Mouse (Mus musculus) CH12.LX (cell line): ENCODE data around the gene Gja6. TPM values are rescaled to one million over a fixed set of nuclear protein-coding genes. Genes with fewer than 3 reads are reported as not detected.

ENCODE experiments used
- DNase-seq: peaks from one replicate; pipeline ENCODE4 v3.0.0-alpha.2; 2013; ENCODE audit errors: extremely low read depth
- H3K27ac ChIP-seq: 2 replicates; pipeline ENCODE4 v1.5.1; 2012; ENCODE audit warnings: low read depth, mild to moderate bottlenecking, control low read depth, moderate library complexity; ENCODE audit not compliant: insufficient read depth
- H3K27me3 ChIP-seq: replicated peaks from 2 replicates; pipeline ENCODE3; 2012; ENCODE audit warnings: inconsistent platforms
- H3K36me3 ChIP-seq, 2 experiments: replicated peaks in 1 of 2; 2 replicates each; pipeline versions ENCODE3 to v1.6.1; 2012; ENCODE audit warnings: inconsistent platforms in 1 of 2, low read length in 1 of 2, mild to moderate bottlenecking in 1 of 2, mixed read lengths in 1 of 2, moderate library complexity in 1 of 2; ENCODE audit not compliant: control insufficient read depth in 1 of 2, insufficient read depth in 1 of 2
- H3K4me1 ChIP-seq, 2 experiments: 2 replicates each; pipeline ENCODE4 v1.6.1; 2012; ENCODE audit warnings: inconsistent platforms in 1 of 2, moderate library complexity in 1 of 2; ENCODE audit not compliant: insufficient read depth in 2 of 2, control insufficient read depth in 1 of 2
- H3K4me2 ChIP-seq: 2 replicates; pipeline ENCODE4 v1.6.1; 2012; ENCODE audit warnings: low read depth, mild to moderate bottlenecking, control low read depth; ENCODE audit not compliant: poor library complexity, insufficient read depth, severe bottlenecking
- H3K4me3 ChIP-seq, 3 experiments: fragments of 150-350 bp in 1 of 3; sonication (generic) in 1 of 3; replicated peaks in 1 of 3; 2 replicates each; pipeline versions ENCODE3 to v1.5.1; 2011 to 2012; ENCODE audit warnings: low read depth in 2 of 3, low read length in 2 of 3, mild to moderate bottlenecking in 2 of 3, moderate library complexity in 2 of 3, control low read depth in 1 of 3, improper control_type of control experiment in 1 of 3, inconsistent platforms in 1 of 3, mixed read lengths in 1 of 3; ENCODE audit not compliant: poor library complexity in 1 of 3
- H3K79me2 ChIP-seq: replicated peaks from 2 replicates; pipeline ENCODE4 v1.6.1; 2012; ENCODE audit warnings: mild to moderate bottlenecking, moderate library complexity; ENCODE audit not compliant: control insufficient read depth, poor library complexity, insufficient read depth, severe bottlenecking; ENCODE audit errors: extremely low read depth
- H3K9ac ChIP-seq: 2 replicates; pipeline ENCODE4 v1.6.1; 2012; ENCODE audit warnings: low read depth, mild to moderate bottlenecking, control low read depth, moderate library complexity; ENCODE audit not compliant: insufficient read depth
- H3K9me3 ChIP-seq: replicated peaks from 2 replicates; pipeline ENCODE3; 2012; ENCODE audit warnings: low read length, inconsistent platforms, mixed read lengths
- CHD1 ChIP-seq: IDR thresholded peaks from 2 replicates; pipeline ENCODE4 v1.6.1; 2012; ENCODE audit warnings: low read depth, low read length, improper control_type of control experiment, inconsistent platforms
- E2F4 ChIP-seq: IDR thresholded peaks from 2 replicates; pipeline ENCODE4 v1.6.1; 2011; ENCODE audit warnings: low read depth, low read length, improper control_type of control experiment; ENCODE audit not compliant: insufficient replicate concordance
- EP300 ChIP-seq: IDR thresholded peaks from 2 replicates; pipeline ENCODE4 v1.6.1; 2011; ENCODE audit warnings: low read length, improper control_type of control experiment
- ETS1 ChIP-seq: conservative IDR thresholded peaks from 2 replicates; pipeline ENCODE4 v1.6.1; 2012; ENCODE audit warnings: low read depth, mild to moderate bottlenecking, inconsistent platforms, low read length, improper control_type of control experiment, moderate library complexity
- GABPA ChIP-seq: IDR thresholded peaks from 2 replicates; pipeline ENCODE4 v1.6.1; 2012; ENCODE audit warnings: low read depth, low read length, improper control_type of control experiment, inconsistent platforms; ENCODE audit not compliant: insufficient replicate concordance
- IRF4 ChIP-seq: IDR thresholded peaks from 2 replicates; pipeline ENCODE4 v1.6.1; 2014; ENCODE audit warnings: low read depth, mild to moderate bottlenecking, inconsistent platforms, low read length, improper control_type of control experiment
- JUN ChIP-seq: IDR thresholded peaks from 2 replicates; pipeline ENCODE4 v1.6.1; 2011; ENCODE audit warnings: low read depth, mild to moderate bottlenecking, low read length, improper control_type of control experiment, moderate library complexity; ENCODE audit not compliant: insufficient read depth
- KAT2A ChIP-seq: IDR thresholded peaks from 2 replicates; pipeline ENCODE4 v1.6.1; 2012; ENCODE audit warnings: low read length, improper control_type of control experiment, inconsistent platforms; ENCODE audit not compliant: insufficient replicate concordance
- MAX ChIP-seq: IDR thresholded peaks from 2 replicates; pipeline ENCODE4 v1.6.1; 2011; ENCODE audit warnings: low read length, improper control_type of control experiment
- MAZ ChIP-seq: IDR thresholded peaks from 2 replicates; pipeline ENCODE4 v1.6.1; 2012; ENCODE audit warnings: low read depth, mild to moderate bottlenecking, inconsistent platforms, low read length, improper control_type of control experiment, moderate library complexity
- MEF2A ChIP-seq: IDR thresholded peaks from 2 replicates; pipeline ENCODE4 v1.6.1; 2014; ENCODE audit warnings: low read depth, mild to moderate bottlenecking, inconsistent platforms, low read length, improper control_type of control experiment, borderline replicate concordance
- PAX5 ChIP-seq: IDR thresholded peaks from 2 replicates; pipeline ENCODE4 v1.6.1; 2012; ENCODE audit warnings: low read length, inconsistent platforms, mixed read lengths
- POLR2A ChIP-seq: IDR thresholded peaks from 2 replicates; pipeline ENCODE4 v1.6.1; 2011; ENCODE audit warnings: low read depth, mild to moderate bottlenecking, improper control_type of control experiment, low read length
- RAD21 ChIP-seq: IDR thresholded peaks from 2 replicates; pipeline ENCODE4 v1.6.1; 2011; ENCODE audit warnings: low read depth, mild to moderate bottlenecking, low read length, improper control_type of control experiment, moderate library complexity
- SIN3A ChIP-seq: IDR thresholded peaks from 2 replicates; pipeline ENCODE4 v1.6.1; 2012; ENCODE audit warnings: low read length, improper control_type of control experiment, inconsistent platforms
- USF1 ChIP-seq: IDR thresholded peaks from 2 replicates; pipeline ENCODE4 v1.6.1; 2014; ENCODE audit warnings: low read depth, mild to moderate bottlenecking, inconsistent platforms, low read length, improper control_type of control experiment
- USF2 ChIP-seq: conservative IDR thresholded peaks from 2 replicates; pipeline ENCODE4 v1.6.1; 2011; ENCODE audit warnings: low read depth, low read length, improper control_type of control experiment
- ZC3H11A ChIP-seq: IDR thresholded peaks from 2 replicates; pipeline ENCODE4 v1.6.1; 2012; ENCODE audit warnings: low read depth, mild to moderate bottlenecking, inconsistent platforms, low read length, improper control_type of control experiment
- dilution Hi-C: fragments of 300-500 bp; cut with MboI; formaldehyde crosslinking; loops from 2 replicates; pipeline ENCODE4 v1.14.3; 2020; ENCODE audit warnings: low sequenced_read_pairs; ENCODE audit not compliant: extremely low pct_unique_long_range_greater_than_20kb, extremely low pct_ligation_motif_present
- in situ Hi-C: fragments of 300-500 bp; cut with MboI; formaldehyde crosslinking; loops from 3 replicates; pipeline ENCODE4 v1.14.3; 2019; ENCODE audit warnings: low sequenced_read_pairs, low pct_ligation_motif_present, low pct_unique_long_range_greater_than_20kb, mixed read lengths
- polyA plus RNA-seq: library from polyadenylated mRNA; unstranded; fragments of >175 nt; gene quantifications from 2 replicates; pipeline ENCODE4 v1.2.1, GENCODE M21; 2012; ENCODE audit warnings: low read depth; ENCODE audit not compliant: insufficient read length
- total RNA-seq, 2 experiments: library from RNA; depleted of rRNA; stranded (reverse); fragments of 300-350 nt in 1 of 2; fragments of >200 nt in 1 of 2; gene quantifications; 2 replicates each; pipeline ENCODE4 v1.2.3; 2012 to 2014

Gene Gja6
- total and polyA plus RNA-seq, 3 experiments, result 0.35 TPM; not detected in 2

DNA sequence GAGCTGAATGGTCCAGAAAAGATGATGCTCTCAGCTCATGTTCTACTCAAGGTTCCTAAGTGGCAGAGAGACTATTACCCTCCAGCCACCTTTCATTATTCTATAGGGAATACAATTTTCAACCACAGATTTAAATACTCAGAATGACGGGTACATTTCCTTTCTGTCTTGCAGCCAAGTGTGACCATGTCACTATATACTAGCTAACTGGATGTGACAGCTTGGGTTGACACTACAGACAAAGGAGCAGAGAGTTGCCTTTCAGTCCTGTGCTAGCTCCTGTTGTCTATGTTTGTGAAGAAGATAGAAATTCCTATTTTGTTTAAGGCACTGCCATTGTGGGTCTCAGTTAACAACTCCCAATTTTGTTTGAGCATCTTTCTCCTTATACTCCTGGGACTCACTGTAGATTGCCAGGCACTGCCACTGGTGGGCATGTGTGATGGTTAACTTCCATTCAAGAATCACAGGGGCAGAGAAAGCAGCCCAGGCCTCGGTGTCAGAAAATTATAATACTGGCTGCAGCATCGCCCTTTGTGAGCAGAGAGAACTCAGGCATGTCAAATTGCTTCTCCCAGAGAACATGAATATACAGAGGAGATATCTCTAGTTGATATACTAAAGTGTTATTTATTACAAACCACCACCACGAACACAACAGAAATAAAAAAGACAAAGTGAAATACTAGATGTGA lies 43.0 kb downstream of the Gja6 start:
- TF ChIP-seq MEF2A, result no peak
- no peak for TF ChIP-seq MAZ
- TF ChIP-seq CHD1, result no peak
- TF ChIP-seq KAT2A, result no peak
- TF ChIP-seq SIN3A, result no peak
- no peak for TF ChIP-seq JUN
- TF ChIP-seq USF2, result no peak
- no peak for TF ChIP-seq E2F4
- TF ChIP-seq ETS1, result no peak
- no peak for TF ChIP-seq EP300
- no peak for TF ChIP-seq IRF4
- TF ChIP-seq POLR2A, result no peak
- TF ChIP-seq PAX5, result no peak
- TF ChIP-seq ZC3H11A, result no peak
- TF ChIP-seq RAD21, result no peak
- no peak for TF ChIP-seq GABPA
- no peak for TF ChIP-seq MAX
- no peak for TF ChIP-seq USF1
- Histone ChIP-seq H3K27me3 (no peaks in the 10 kb centered on the region), H3K4me3 (no peak overlapping the region), H3K79me2 (no peaks in the 10 kb centered on the region), H3K4me2 (no peak overlapping the region), H3K9ac (no peak overlapping the region), H3K27ac (no peak overlapping the region), H3K4me1 (peaks cover 0 to 6% of the 10 kb centered on the region in 2 experiments; a peak in 1 of 4 replicates), H3K9me3 (no peaks in the 10 kb centered on the region), H3K36me3 (no peaks in the 10 kb centered on the region)
- in situ Hi-C loops, result no loop called here
- dilution Hi-C loops, result no loop called here
- DNase-seq, result peak; percentile 5

Other genes starting within 250 kb of the Gja6 start
- 0.25 and 0.34 TPM in 2 replicates for gene Ppef1, start 171.3 kb downstream of the Gja6 start, total RNA-seq (2012; rRNA removed)
- gene Ppef1, start 171.3 kb downstream of the Gja6 start, total RNA-seq (2014; rRNA removed), result 2.8 and 3.0 TPM in 2 replicates
- 1.4 and 1.5 TPM in 2 replicates for gene Ppef1, start 171.3 kb downstream of the Gja6 start, polyA plus RNA-seq
- gene Rs1, start 139.0 kb downstream of the Gja6 start, total RNA-seq (2012; rRNA removed), result not detected in 2 replicates
- not detected in 2 replicates for gene Rs1, start 139.0 kb downstream of the Gja6 start, total RNA-seq (2014; rRNA removed)
- gene Rs1, start 139.0 kb downstream of the Gja6 start, polyA plus RNA-seq, result not detected in 2 replicates
- 0.17 and 0.25 TPM in 2 replicates for gene Cdkl5, start 87.7 kb upstream of the Gja6 start, total RNA-seq (2012; rRNA removed)
- gene Cdkl5, start 87.7 kb upstream of the Gja6 start, total RNA-seq (2014; rRNA removed), result 0.54 and 0.63 TPM in 2 replicates
- gene Cdkl5, start 87.7 kb upstream of the Gja6 start, polyA plus RNA-seq, result 0.29 and 0.30 TPM in 2 replicates
- not detected in 2 replicates for gene Scml2, start 210.1 kb upstream of the Gja6 start, total RNA-seq (2012; rRNA removed)
- gene Scml2, start 210.1 kb upstream of the Gja6 start, total RNA-seq (2014; rRNA removed), result 0.17 TPM in 1 of 2 replicates, not detected in the other
- not detected in 2 replicates for gene Scml2, start 210.1 kb upstream of the Gja6 start, polyA plus RNA-seq